Mouse (Mus musculus) T-helper 1 cell (primary cell): Measurements from ENCODE around the gene Olfr568.

Source experiments
- in situ Hi-C: fragments of 300-600 bp; cut with MboI, MseI; formaldehyde crosslinking; loops from one replicate; pipeline ENCODE4 v1.15.1; 2025; ENCODE audit warnings: high pct_unique_total_duplicates

Gene Olfr568

GRCm38 (mm10) chr7:102876822-102877221 lies at the start of gene Olfr568:
Olfr568 (plus strand) TSS chr7:102877122.
- in situ Hi-C loops, result no loop called here

- in situ Hi-C loops, result no loop called here
Measured at GRCm38 (mm10) chr7:102855807-102856206, 21.1 kb upstream of the Olfr568 start.

GRCm38 (mm10) chr7:102858665-102859064 lies 18.3 kb upstream of the Olfr568 start, which contains the start of gene Olfr566:
Olfr566 (minus strand) TSS chr7:102858765.
- in situ Hi-C loops, result no loop called here

GRCm38 (mm10) chr7:102890782-102891181 lies 13.9 kb downstream of the Olfr568 start, which contains the start of gene Olfr569:
Olfr569 (minus strand) TSS chr7:102890882.
- in situ Hi-C loops, result no loop called here

GRCm38 (mm10) chr7:102915261-102915660 lies 38.3 kb downstream of the Olfr568 start:
- in situ Hi-C loops, result loop anchor here (10.0 kb wide), 1 partner anchor 220 kb away; the partner anchor contains the start of gene Olfr557

GRCm38 (mm10) chr7:102916405-102916804 lies 39.5 kb downstream of the Olfr568 start:
- in situ Hi-C loops, result loop anchor here (10.0 kb wide), 1 partner anchor 222 kb away; the partner anchor contains the start of gene Olfr557

- in situ Hi-C loops, result loop anchor here (10.0 kb wide), 1 partner anchor 222 kb away; the partner anchor contains the start of gene Olfr557
Measured at GRCm38 (mm10) chr7:102917032-102917875, 40.3 kb downstream of the Olfr568 start, which contains the start of gene Olfr571. Olfr571 (minus strand) TSS chr7:102917536.

GRCm38 (mm10) chr7:102919632-102920031 lies 42.7 kb downstream of the Olfr568 start:
- in situ Hi-C loops, result loop anchor here (10.0 kb wide), 1 partner anchor 225 kb away; the partner anchor contains the start of gene Olfr557

- in situ Hi-C loops, result no loop called here
Measured at GRCm38 (mm10) chr7:102924109-102924508, 47.2 kb downstream of the Olfr568 start, which contains the start of gene Olfr572. Olfr572 (plus strand) TSS chr7:102924409.

- in situ Hi-C loops, result no loop called here
Measured at GRCm38 (mm10) chr7:102927105-102927504, 50.2 kb downstream of the Olfr568 start.
